Mouse (Mus musculus): Measurements from ENCODE around the gene Ndfip2. TPM values are rescaled to one million over a fixed set of nuclear protein-coding genes. Genes with fewer than 3 reads are reported as not detected.

The Ndfip2 gene
- total RNA-seq, 2 experiments from 2014 or later, result 15.8 to 31.9 TPM

DNA sequence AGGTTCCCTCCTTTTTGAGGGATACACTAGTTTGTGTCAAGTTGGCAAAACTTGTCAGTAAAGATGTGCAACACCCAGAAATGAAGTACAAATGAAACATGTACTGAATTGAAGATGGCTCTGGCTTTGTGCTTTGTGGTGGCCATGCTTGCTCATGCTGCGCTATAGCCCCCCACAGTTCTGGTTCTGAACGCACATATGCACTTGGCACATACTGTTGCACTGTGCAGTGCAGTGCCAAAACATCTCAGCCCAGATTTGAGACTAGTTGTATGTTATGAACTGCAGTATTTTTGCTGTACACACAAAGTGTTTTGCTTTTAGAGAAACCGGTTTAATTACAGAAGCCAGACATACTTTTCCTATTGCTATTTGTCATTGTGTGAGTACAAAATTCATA lies 25.7 kb downstream of the Ndfip2 start:
- ATAC-seq (ENCODE audit: poor library complexity, severe bottlenecking), result no peak

- ATAC-seq (ENCODE audit: poor library complexity, severe bottlenecking), result no peak
Measured at GRCm38 (mm10) chr14:105287557-105287956, 29.2 kb downstream of the Ndfip2 start.

GRCm38 (mm10) chr14:105287972-105288371 lies 29.6 kb downstream of the Ndfip2 start:
- no peak for ATAC-seq (ENCODE audit: poor library complexity, severe bottlenecking)

DNA sequence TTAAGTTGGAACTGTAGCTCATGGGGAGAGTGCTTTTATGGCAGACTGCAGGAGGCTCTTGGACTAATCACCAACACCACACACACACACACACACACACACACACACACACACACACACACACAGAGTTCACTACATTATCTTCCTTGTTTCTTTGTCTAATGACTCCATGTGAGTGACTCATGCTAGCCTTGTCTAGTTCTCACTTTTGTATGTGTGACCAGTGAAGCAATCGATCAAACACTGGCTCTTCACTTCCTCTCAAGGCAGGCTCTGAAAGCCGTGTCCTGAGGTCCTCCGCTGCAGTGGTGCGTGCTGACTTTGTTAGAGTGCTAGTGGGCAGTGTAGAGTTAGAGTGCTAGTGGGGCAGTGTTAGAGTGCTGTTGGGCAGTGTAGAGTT lies 30.2 kb downstream of the Ndfip2 start:
- ATAC-seq (ENCODE audit: poor library complexity, severe bottlenecking), result peak; percentile 100

DNA sequence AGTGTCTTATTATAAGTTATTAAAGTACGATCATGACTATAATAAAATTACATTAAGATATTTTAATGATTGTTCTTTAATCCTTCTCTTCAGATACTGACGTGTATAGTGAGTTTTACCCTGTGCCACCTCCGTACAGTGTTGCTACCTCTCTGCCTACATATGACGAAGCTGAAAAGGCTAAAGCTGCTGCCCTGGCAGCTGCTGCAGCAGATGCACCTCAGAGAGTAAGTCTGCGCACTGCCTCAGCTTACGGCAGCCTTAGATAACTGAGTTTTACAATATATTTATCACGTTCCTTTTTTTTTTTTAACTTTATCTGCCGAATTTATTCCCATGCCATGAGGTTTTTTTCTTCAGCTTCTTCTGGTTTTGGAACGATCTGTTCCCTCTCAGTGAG lies 33.8 kb downstream of the Ndfip2 start:
- ATAC-seq (ENCODE audit: poor library complexity, severe bottlenecking), result no peak

DNA sequence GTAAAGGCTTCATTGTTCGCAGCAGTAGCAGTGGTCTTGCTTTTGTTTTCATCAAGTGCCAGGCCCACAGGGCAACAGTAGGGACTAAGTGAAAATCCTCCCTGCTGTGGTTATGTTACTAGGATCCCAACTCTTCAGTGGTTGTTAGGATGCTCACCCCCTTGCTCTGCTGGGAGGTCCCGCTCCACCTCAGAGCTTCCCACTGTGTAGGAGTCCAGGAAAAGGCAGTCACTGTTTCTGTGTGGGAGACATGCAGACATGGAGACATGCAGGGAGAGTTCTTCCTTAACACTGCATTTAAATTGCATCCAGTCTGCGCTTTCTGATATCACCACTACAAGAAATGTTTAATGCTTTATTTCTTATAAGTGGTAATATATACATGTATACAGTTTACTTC lies 35.4 kb downstream of the Ndfip2 start:
- ATAC-seq (ENCODE audit: poor library complexity, severe bottlenecking), result no peak

GRCm38 (mm10) chr14:105295820-105296582 lies 37.6 kb downstream of the Ndfip2 start:
- ATAC-seq (ENCODE audit: poor library complexity, severe bottlenecking), result peak; percentile 78

GRCm38 (mm10) chr14:105299744-105300255 lies 41.4 kb downstream of the Ndfip2 start:
- ATAC-seq (ENCODE audit: poor library complexity, severe bottlenecking), result no peak

- ATAC-seq (ENCODE audit: poor library complexity, severe bottlenecking), result 0 out of 2 replicates have a peak, but pooled peaks have one; percentile 22
Measured at GRCm38 (mm10) chr14:105300551-105300950, 42.2 kb downstream of the Ndfip2 start.

DNA sequence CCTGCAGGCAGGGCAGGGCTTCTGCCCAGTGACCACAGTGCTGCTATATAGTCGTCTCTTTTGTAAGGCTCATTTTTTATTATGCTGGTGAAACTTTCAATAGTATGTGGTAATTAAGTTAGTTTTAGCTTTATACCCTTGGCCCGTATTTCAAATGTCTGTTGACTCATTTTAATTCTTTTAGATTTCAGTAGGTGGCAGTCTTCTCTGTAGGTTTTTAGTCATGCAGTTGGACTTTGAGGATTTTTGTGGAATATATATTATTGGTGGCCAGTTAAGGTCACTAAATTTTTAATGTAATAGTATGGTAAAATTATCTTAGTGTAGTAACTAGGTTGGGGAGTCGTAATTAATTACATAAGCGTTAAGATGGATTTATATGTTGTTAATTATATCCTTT lies 44.3 kb downstream of the Ndfip2 start:
- no peak for ATAC-seq (ENCODE audit: poor library complexity, severe bottlenecking)

- ATAC-seq (ENCODE audit: poor library complexity, severe bottlenecking), result no peak
Measured at GRCm38 (mm10) chr14:105307716-105308115, 49.3 kb downstream of the Ndfip2 start.

DNA sequence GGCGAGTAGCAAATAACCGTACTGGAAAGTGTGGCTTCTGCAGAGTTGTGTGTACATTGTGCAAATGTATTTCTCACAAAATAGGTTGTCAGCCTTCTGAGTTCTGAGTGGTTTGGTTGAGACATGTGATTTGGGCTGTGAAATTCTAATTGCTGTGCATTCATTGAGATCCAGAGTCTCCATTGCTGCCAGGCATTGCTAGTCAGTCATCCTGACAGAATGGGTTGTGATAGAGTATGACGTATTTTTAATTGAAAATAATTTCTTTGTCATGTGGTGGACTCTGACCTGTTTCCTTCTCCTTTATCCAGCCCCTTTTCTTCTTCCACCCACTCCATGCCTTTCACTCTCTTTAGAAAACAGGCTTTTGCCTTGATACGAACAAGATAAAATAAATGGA lies 54.0 kb downstream of the Ndfip2 start:
- ATAC-seq (ENCODE audit: poor library complexity, severe bottlenecking), result no peak

- ATAC-seq (ENCODE audit: poor library complexity, severe bottlenecking), result no peak
Measured at GRCm38 (mm10) chr14:105312944-105313343, 54.6 kb downstream of the Ndfip2 start.

- no peak for ATAC-seq (ENCODE audit: poor library complexity, severe bottlenecking)
Measured at GRCm38 (mm10) chr14:105313877-105314276, 55.5 kb downstream of the Ndfip2 start.

GRCm38 (mm10) chr14:105321712-105322111 lies 63.3 kb downstream of the Ndfip2 start:
- no peak for ATAC-seq (ENCODE audit: poor library complexity, severe bottlenecking)

DNA sequence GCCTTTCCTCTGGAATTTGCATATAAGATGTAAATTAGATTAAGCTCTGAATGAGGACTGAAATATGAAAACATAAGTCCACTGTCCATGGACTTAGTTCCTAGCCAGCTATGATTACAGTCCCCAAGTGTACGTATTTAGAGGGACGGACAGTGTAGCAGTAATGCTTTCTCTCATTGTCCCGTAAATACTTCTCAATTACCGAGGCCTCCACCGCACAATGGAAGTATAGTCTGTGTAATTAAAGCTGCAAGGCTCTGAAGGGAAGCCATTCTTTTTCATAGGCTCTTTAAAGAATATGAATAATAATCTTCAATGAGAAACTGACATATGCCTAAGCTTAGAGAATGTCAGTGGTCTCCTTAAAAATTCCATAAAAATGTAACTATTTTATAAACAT lies 64.5 kb downstream of the Ndfip2 start:
- no peak for ATAC-seq (ENCODE audit: poor library complexity, severe bottlenecking)

DNA sequence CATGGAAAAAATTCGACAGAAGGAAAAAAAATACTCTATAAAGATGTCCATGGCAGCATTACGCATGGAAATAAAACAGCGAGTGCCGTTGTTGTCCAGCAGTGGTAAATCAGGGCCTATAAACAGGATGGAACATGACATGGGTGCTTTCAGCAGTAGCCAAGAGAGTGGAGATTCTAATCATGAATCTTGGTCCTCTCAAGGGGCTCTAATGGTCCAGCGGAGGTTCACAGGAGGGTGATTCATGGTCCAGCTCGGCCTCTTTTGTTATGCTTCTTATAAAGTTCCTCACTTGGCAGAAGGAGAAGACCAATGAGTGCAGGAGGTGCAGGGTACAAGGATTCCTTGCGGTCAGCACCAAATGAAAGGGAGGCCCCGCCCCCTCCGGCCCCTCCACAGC lies 65.1 kb downstream of the Ndfip2 start:
- ATAC-seq (ENCODE audit: poor library complexity, severe bottlenecking), result no peak

DNA sequence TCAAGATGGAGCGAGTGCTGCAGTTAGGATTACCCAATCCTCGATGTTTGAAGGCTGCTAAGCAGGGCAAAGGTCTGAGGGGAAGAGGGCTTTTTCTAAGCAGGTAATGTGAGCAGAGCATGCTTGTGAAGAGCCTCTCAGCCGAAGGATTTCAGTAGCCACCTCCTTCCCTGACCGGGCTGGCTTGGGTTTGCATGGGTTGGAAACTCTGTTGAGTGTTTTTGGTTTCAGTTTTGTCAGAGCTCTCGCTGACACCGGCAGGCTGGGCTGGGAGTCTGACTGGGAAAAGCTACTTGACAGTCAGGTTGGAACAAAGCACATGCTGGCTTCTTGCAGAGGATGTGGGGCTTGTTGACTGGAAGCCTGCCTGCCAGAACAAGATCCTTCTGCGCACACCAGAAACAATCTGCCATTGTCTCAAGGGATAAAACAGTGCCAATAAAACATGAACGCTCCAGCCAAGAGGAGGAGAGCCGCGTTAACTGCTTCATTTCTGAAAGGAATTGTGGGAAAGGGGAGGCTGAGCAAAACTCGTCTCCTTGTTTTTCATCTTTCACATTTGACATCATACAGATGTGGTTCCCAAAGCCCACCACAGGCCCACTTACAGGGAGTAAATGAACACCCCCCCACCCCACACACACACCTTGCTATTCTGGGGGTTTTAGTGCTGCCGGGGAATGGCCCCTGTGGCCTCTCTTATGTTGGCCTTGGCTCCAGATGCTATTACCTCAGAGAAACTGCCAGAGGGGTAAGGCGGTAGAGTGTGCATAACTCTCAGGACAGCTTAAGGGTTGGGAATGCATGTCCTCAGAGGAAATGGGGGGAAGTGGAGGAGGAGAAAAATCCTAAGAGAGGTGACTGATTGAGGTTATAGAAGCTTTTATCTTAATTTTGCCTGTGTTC lies 70.3 kb downstream of the Ndfip2 start:
- ATAC-seq (ENCODE audit: poor library complexity, severe bottlenecking), result peak; percentile 55

- no peak for ATAC-seq (ENCODE audit: poor library complexity, severe bottlenecking)
Measured at GRCm38 (mm10) chr14:105333475-105334094, 75.2 kb downstream of the Ndfip2 start.

GRCm38 (mm10) chr14:105341765-105342164 lies 83.4 kb downstream of the Ndfip2 start:
- no peak for ATAC-seq (ENCODE audit: poor library complexity, severe bottlenecking)

- ATAC-seq (ENCODE audit: poor library complexity, severe bottlenecking), result no peak
Measured at GRCm38 (mm10) chr14:105354121-105354520, 95.7 kb downstream of the Ndfip2 start.

Data from megakaryocyte, adult 5-6 weeks (primary cell).